Mouse (Mus musculus) left cerebral cortex, adult 2 months (tissue): Measurements from ENCODE around the gene Txndc2. TPM values are rescaled to one million over a fixed set of nuclear protein-coding genes. Genes with fewer than 3 reads are reported as not detected.
A peak's percentile ranks its signal among the peaks of the same experiment; 100 is the strongest.
"Not testable (repeated sequence)": the region's sequence is repeated elsewhere in the genome, so short reads cannot be mapped to it uniquely, and the experiment has no call there.

Source experiments
- DNase-seq, 2 experiments: peaks; one replicate each; pipeline ENCODE4 v3.0.0; 2021 to 2022; ENCODE audit warnings: low spot score in 2 of 2, mixed read lengths in 1 of 2; ENCODE audit errors: extremely low spot score in 1 of 2
- H3K27ac ChIP-seq: fragments of 200-600 bp; 2 replicates; pipeline ENCODE4 v1.8.1; 2022
- H3K4me3 ChIP-seq: fragments of 200-600 bp; 2 replicates; pipeline ENCODE4 v1.8.1; 2022
- CTCF ChIP-seq: fragments of 200-600 bp; IDR thresholded peaks from 2 replicates; pipeline ENCODE4 v1.8.1; 2022; ENCODE audit warnings: antibody characterized with exemption, mild to moderate bottlenecking, moderate library complexity
- intact Hi-C: fragments of 180-260 bp; cut with DNase I; formaldehyde crosslinking; loops from one replicate; pipeline ENCODE4 v1.15.1; 2025
- total RNA-seq, 2 experiments: library from RNA; stranded (reverse); gene quantifications; 2 replicates each; pipeline ENCODE4 v1.2.3; 2021

Gene Txndc2
- total RNA-seq, 2 experiments from 2014 or later, result 0.19 to 0.25 TPM

DNA sequence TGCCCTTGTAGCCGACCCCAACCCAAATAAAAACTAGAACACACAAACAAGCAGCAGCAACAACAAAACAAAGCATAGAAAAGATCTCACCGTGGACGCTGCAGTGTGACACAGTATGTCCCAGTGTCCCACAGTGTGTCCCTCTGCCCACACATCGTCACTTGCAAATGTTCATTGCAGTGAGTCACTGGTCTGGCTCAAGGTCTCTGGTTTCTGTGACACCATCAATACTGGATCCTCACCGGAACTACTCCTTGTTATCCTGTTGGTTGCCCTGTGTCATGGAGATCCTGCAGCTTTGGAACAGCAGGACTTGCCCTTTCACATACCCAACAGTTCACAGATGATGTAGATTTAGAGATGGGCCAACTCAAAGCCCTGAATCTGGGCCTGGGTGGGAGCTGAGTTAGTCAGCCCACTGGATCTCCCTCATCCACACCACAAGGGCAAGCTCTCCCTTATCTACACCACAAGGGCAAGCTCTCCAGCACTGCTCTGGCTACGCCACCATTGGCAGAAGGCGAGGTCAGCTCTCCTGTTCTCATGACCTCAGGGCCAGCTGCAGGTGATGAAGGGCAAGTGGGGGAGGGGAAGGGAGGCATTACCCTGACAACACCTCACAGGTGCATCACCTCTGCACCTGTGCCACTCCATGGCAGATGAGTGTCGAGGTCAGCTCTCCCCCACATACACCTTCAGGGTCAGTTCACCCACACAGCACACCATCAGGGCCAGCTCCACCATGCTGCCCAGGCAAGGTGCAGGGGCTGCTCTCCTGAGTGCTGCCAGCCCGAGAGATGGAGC is 6.6 kb upstream of the Txndc2 start:
- no peak overlapping the region for H3K4me3 ChIP-seq
- DNase-seq, result no peak
- TF ChIP-seq CTCF, result no peak
- intact Hi-C loops, result no loop called here
- H3K27ac ChIP-seq, result no peak overlapping the region

DNA sequence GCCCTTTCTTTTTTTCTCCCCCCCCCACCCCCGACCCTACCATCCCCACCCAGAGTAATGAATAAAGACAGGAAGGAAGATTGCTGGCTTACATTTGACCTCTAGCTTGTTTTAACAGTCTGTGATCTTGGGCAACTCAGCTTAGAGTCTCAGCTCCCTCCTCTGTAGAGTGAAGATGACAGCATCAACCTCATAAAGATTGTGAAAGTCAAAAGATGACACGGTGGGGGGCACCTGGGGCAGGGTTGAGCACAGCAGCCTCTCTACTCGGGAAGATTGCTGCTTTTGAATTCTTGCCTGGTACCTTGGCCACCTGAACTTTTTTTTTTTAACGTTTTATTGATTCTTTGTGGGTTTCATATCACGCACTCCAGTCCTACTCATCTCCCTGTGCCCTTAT is 6.0 kb upstream of the Txndc2 start:
- intact Hi-C loops, result no loop called here

DNA sequence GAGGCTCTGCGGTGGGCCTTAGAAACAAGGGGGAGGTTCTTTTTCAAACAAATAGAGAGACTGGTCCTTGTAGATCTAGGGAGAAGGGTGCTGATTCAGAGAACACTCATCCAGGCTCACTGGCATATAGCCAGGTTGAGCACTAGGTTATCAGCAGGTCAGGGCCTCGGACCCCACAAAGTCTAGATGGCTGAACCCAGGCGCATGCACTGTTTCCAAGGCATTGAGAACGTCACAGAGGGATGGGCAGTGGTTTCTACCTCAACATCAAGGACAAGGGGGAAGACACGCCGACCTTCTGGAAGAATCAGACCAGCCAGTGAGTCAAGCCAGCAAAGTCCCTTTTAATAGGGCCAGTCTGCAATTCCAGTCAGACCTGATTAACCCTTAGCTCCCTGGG is 5.3 kb upstream of the Txndc2 start:
- intact Hi-C loops, result no loop called here
- DNase-seq, result no peak
- H3K27ac ChIP-seq, result no peak overlapping the region
- H3K4me3 ChIP-seq, result no peak overlapping the region
- TF ChIP-seq CTCF, result no peak

More for the DNA sequence above, 6.0 kb upstream of the Txndc2 start:
- no peak for DNase-seq
- no peak for TF ChIP-seq CTCF
- Histone ChIP-seq H3K4me3 (no peak overlapping the region), H3K27ac (no peak overlapping the region)

DNA sequence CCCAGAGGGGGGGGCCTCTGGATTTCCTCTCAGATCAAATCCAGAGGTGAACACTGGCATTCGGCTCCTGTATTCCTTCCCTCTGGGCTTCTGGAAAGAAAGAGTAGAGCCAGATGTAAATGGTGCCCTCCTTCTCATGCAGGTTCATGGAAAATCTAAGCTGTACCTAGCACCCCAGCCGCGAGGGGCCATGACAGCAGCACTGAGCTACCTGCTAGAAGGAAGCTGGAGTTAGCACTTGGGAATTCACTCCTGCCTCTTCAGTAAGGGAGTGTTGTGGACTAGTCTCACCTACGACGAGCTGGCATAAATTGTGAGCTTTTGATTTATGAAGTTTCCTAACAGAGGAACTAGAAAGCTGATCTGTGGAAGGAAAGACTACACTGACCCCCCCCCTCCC is 1.6 kb upstream of the Txndc2 start:
- intact Hi-C loops, result loop anchor here (1.0 kb wide), 1 partner anchor 29 kb away; no protein-coding TSS in a partner anchor
- Histone ChIP-seq H3K4me3 (no peak overlapping the region), H3K27ac (peak overlapping the region; percentile 96)
- no peak for DNase-seq
- no peak; the same call in 1 of the 2 replicates for TF ChIP-seq CTCF

DNA sequence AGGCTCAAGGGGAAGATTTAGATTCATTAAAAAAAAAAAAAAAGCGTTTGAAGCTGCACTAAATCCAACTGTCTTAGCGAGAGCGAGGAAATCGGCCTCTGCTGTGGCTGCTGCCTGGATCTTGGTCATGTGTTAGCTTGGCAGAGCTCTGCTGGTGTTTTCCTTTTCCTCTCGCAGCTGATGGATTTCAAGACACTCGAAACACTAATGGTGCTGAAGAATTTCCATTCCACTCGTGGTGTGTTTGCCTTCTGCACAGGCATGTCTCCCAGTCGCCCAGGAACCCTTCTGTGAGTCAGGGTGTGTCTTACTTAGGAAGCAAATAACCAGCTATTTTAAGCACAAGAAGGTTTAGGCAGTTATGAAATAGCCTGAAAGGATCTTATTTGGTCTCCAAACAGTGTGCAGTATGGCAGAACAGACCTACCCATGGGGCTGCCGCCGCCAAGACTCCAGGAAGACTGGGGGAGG is 1.1 kb upstream of the Txndc2 start:
- Histone ChIP-seq H3K27ac (peak overlapping the region; percentile 96), H3K4me3 (no peak overlapping the region)
- intact Hi-C loops, result loop anchor here (1.0 kb wide), 1 partner anchor 29 kb away; no protein-coding TSS in a partner anchor
- DNase-seq, result peak; percentile 52 to 59
- TF ChIP-seq CTCF, result no peak

DNA sequence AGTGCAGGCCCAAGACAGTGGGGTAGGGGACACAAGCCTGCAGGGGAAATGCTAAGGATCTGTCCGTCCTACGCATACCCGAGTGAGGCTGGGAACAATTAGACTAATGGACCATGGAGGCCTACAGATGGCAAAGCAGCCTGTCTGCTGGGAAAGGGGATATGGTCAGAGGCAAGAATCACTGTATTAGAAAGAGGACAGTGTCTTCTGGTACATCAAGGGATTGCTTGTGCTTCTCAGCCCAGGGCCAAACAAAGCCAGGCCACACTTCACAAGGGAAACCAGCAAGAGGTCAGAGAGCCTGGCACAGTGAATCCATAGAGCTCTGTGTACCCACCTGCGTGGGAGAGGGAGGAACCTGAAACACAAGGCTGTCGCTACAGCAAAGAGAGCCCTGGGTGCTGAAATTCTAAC is 617 bp upstream of the Txndc2 start:
- Histone ChIP-seq H3K27ac (peak overlapping the region; percentile 96), H3K4me3 (no peak overlapping the region)
- DNase-seq, result no peak
- no peak for TF ChIP-seq CTCF
- intact Hi-C loops, result no loop called here

DNA sequence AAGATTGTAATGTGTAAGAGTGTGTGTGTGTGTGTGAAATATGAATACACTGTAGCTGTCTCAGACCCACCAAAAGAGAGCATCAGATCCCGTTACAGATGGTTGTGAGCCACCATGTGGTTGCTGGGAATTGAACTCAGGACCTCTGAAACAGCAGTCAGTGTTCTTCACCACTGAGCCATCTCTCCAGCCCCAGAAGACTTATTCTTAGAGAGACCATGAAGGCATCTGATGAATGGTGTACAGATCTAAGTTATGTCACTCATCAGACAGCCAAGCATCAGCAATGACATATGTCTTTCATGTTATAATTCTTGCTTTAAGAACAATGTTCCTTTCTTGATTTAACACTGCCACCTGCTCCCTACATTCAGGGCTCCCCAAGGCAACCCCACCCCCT is 2.8 kb downstream of the Txndc2 start:
- no peak for TF ChIP-seq CTCF
- no peak for DNase-seq

DNA sequence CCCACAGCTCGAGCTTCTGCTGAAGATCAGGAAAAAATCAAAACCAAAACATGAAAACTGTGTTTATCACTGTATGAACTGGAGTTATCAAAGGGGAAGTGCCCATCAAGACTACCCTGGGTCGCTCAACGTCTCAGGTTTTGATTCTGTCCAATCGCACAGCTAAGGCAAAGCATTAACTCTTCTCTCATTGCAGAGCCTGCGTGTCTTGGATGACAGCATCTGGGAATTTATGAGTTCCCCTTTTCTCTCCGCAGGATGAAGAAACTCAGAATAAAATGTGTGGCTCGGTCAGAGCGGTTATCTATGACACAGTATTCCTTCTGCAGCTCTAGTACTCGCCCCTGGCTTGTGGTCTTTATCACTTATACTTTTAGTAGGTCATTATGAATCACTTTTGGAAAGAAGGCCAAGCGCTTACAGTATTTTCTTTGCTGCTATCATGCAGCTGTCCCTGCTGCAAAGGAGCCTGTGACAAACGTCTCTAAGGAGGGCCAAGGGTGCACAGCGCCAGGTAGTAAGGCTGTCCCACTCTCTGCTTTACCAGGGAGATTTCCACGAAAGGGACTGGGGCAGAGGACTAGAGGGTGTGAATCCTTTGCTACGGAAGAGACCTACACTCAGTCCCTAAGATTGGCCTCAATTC is 6.1 kb downstream of the Txndc2 start:
- intact Hi-C loops, result no loop called here
- Histone ChIP-seq H3K4me3 (no peak overlapping the region), H3K27ac (no peak overlapping the region)
- TF ChIP-seq CTCF, result no peak
- DNase-seq, result no peak

More for the DNA sequence above, 2.8 kb downstream of the Txndc2 start:
- intact Hi-C loops, result no loop called here
- H3K4me3 ChIP-seq, result no peak overlapping the region
- no peak overlapping the region for H3K27ac ChIP-seq

DNA sequence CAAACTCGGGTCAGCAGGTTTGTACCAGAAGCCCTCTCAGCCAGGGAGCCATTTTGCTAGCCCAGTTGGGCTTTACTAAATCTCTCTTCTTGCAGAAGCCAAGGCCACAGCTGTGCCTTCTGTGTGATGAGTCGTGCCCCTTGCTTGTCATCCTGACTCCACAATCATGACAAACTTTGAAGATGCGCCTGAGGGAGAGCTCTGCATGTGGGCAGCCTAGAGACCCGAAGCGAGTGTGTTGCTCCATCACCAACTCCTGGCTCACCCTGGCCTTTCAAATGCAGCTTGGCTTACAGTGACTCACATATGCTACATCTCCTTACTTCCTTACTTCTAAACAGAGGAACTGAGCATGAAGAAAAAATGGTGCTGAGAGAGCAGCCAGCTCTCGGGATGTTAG is 12.0 kb downstream of the Txndc2 start:
- intact Hi-C loops, result no loop called here
- no peak for DNase-seq
- no peak overlapping the region for H3K27ac ChIP-seq
- no peak overlapping the region for H3K4me3 ChIP-seq
- no peak for TF ChIP-seq CTCF

DNA sequence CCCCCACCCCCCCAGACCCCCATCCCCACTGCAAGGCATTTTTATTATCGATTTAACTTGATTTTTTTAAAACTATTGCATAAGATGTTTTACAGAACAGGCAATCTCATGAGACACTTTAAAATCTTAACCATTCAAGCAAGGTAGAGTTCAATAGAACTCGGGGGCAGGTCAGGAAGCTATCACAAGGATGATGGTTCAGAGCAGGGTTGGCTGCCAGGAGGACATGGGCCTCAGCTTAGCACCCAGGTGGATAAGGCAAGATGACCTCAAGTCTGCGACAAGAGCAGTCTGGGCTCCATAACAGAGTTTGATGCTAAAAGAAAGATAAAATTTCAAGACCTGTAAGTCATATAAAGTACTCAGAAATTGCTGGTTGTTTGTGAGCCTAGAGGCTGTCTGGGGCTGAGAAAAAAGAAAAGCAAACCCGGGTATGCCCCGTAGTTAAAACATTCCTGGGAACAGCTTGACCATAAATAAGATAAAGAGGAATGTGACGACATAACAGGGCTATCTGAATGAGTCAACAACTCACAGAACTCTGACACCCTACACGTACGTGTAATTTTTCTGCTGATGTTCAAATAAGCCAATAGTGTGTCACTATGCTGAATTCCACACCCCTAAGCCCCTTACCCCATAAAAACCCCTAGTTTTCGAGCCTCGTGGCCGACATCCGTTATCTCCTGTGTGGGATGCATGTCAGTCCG is 13.0 kb downstream of the Txndc2 start:
- H3K4me3 ChIP-seq, intact Hi-C loops, H3K27ac ChIP-seq, DNase-seq: not testable (repeated sequence)

DNA sequence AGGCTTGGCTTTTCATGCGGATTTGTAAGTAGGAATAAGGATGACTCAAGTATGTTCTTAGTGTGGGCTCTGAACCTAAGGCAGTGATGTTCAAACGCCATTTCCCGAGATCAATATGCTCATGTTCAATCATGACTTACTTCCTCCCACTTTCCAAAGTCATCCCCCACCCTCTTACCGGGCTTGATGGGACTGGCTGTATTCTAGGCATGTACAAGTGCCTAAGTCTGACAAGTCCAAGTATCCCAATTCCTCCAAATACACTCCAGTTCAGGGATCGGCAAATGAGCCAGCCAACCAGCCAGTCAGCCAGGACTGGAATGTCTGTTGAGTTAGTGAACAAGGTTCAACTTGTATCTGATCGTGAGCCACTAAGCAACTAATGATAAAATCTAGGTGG is 15.7 kb downstream of the Txndc2 start:
- intact Hi-C loops, result no loop called here
- DNase-seq, result no peak
- Histone ChIP-seq H3K27ac (no peak overlapping the region), H3K4me3 (no peak overlapping the region)
- TF ChIP-seq CTCF, result no peak

DNA sequence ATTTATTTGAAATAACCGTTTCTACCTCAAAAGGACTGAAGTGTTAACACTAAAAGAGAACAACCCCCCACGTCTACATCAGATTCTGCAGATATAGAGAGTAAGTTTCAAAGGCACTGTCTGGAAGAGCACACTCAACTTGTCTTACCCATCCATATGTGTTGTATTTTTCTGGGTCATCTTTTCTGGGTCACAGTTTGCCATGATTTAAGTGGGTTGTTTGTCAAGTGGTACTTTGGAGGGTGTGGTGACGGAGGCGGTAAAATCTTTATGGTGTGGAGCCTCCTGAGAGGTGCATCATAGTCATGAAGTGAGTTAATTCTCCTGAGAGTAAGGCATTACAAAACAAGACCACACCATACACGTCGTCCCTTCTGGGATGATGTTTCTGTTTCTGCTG is 16.4 kb downstream of the Txndc2 start:
- DNase-seq, result no peak
- no peak overlapping the region for H3K27ac ChIP-seq
- intact Hi-C loops, result no loop called here

More for the DNA sequence above, 16.4 kb downstream of the Txndc2 start:
- no peak for TF ChIP-seq CTCF
- H3K4me3 ChIP-seq, result no peak overlapping the region
